ENCODE assay signal across 9 mouse cellular contexts in the genomic region with DNA sequence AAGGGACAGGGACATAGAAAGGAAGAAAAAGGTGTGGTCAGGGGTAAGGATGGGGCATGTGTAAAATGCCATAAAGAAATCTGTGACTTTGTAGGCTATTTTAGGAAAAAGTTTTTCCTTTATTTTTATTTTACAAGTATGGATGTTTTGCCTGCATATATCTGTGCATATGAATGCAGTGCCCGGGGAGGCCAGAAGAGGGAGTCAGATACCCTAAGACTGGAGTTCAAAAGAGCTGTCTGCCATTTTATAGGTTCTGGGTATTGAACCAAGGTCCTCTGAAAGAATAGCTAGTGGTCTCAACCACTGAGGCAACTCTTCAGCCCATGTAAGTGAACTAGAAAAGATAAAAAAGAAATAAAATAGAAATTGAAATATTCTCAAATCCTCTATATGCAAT. TPM values are rescaled to one million over a fixed set of nuclear protein-coding genes. Genes with fewer than 3 reads are reported as not detected.
DNase-seq lines count a peak whose midpoint lies in the region; ATAC-seq and TF ChIP-seq lines count a peak whose summit lies in the region.
"Had no signal": no experiment of that assay in that cellular context is flagged by ENCODE, and none has a peak within 500 bp of the region (broad histone marks: within the 10 kb centered on the region; RNA-seq: fewer than 3 reads in every experiment).

No protein-coding gene starts in this region.

- no peak overlapping the region for H3K4me3 ChIP-seq in layer of hippocampus, adult 2 months
- no peak overlapping the region for H3K4me3 ChIP-seq in limb, embryonic 10.5 days
- H3K4me3 ChIP-seq in midbrain, embryonic 14.5 days (replicated peaks; ENCODE audit: low read depth, low read length) = no peak overlapping the region
- H3K4me3 ChIP-seq: midbrain, embryonic 15.5 days had no signal

- 70% methylated on average over 1 of the region's 1 CpGs for WGBS in limb, embryonic 10.5 days
- 71% methylated on average over 1 of the region's 1 CpGs for whole genome bisulfite sequencing in midbrain, embryonic 14.5 days

- H3K27ac ChIP-seq in layer of hippocampus, adult 2 months = no peak overlapping the region
- H3K27ac ChIP-seq in limb, embryonic 10.5 days = no peak overlapping the region
- no peak overlapping the region for H3K27ac ChIP-seq in midbrain, embryonic 14.5 days (replicated peaks; ENCODE audit: low read depth, low read length)
- H3K27ac ChIP-seq: midbrain, embryonic 15.5 days had no signal

- peak; percentile 65 for TF ChIP-seq CTCF in layer of hippocampus, adult 2 months (conservative IDR thresholded peaks at IDR 0.05)

- H3K4me1 ChIP-seq in limb, embryonic 10.5 days = no peaks in the 10 kb centered on the region
- H3K4me1 ChIP-seq in midbrain, embryonic 14.5 days (ENCODE audit: control insufficient read depth, insufficient read depth, low read length) = no peaks in the 10 kb centered on the region
- H3K4me1 ChIP-seq: midbrain, embryonic 15.5 days had no signal

- H3K9ac ChIP-seq in midbrain, embryonic 14.5 days (replicated peaks; ENCODE audit: low read length) = no peak overlapping the region
- H3K9ac ChIP-seq: midbrain, embryonic 15.5 days had no signal

- DNase-seq in cerebellum, postnatal 10 days = peak; percentile 39 to 47
- DNase-seq in cerebellum, adult 11 months = no peak
- no peak for DNase-seq in layer of hippocampus, adult 2 months (ENCODE audit: low spot score in 2 of 2)
- no peak for DNase-seq in layer of hippocampus, postnatal 36 days
- peak; percentile 32 for DNase-seq in Muller cell, postnatal 12 days (ENCODE audit: inconsistent ontology term)
- DNase-seq in limb, embryonic 10.5 days (ENCODE audit: low spot score) = peak; percentile 31
- no peak for DNase-seq in spleen, postnatal 4 days (ENCODE audit: low spot score in 2 of 2)
- no peak for DNase-seq in midbrain, embryonic 14.5 days

- H3K36me3 ChIP-seq in limb, embryonic 10.5 days = no peaks in the 10 kb centered on the region
- H3K36me3 ChIP-seq in midbrain, embryonic 14.5 days (ENCODE audit: control insufficient read depth, insufficient read depth, low read length) = no peaks in the 10 kb centered on the region
- H3K36me3 ChIP-seq: midbrain, embryonic 15.5 days had no signal

- H3K27me3 ChIP-seq in limb, embryonic 10.5 days (ENCODE audit: low read depth, poor library complexity, severe bottlenecking) = no peaks in the 10 kb centered on the region
- H3K27me3 ChIP-seq in midbrain, embryonic 14.5 days (ENCODE audit: control insufficient read depth, insufficient read depth, low read length) = no peaks in the 10 kb centered on the region
- H3K27me3 ChIP-seq: midbrain, embryonic 15.5 days had no signal

- no peaks in the 10 kb centered on the region for H3K9me3 ChIP-seq in limb, embryonic 10.5 days (replicated peaks)
- no peaks in the 10 kb centered on the region for H3K9me3 ChIP-seq in midbrain, embryonic 14.5 days (ENCODE audit: control insufficient read depth, low read length)
- H3K9me3 ChIP-seq: midbrain, embryonic 15.5 days had no signal

- no peak for ATAC-seq in midbrain, embryonic 14.5 days (ENCODE audit: low FRiP score, low TSS enrichment)
- ATAC-seq: midbrain, embryonic 15.5 days had no signal

- no peak overlapping the region for H3K4me2 ChIP-seq in midbrain, embryonic 14.5 days (ENCODE audit: low read length)
- H3K4me2 ChIP-seq: midbrain, embryonic 15.5 days had no signal

RNA-seq across cellular contexts. Expression of gene Col4a4, which starts 14.9 kb away (rescaled TPM):
- under 1 TPM; 0.61 to 1.00 TPM for total RNA-seq in layer of hippocampus, adult 2 months (2021)
- under 1 TPM; 0.68 to 0.95 TPM for total RNA-seq in layer of hippocampus, postnatal 36 days (2021)
- polyA plus RNA-seq in limb, embryonic 10.5 days (2016; fragmentation: Nextera tagmentation; extraction: Ambion mirVana) = 0.05 TPM in 1 of 2 replicates, not detected in the other
- polyA plus RNA-seq in midbrain, embryonic 14.5 days (2014; fragmentation: Nextera tagmentation; extraction: Ambion mirVana) = 0.07 TPM in 2 replicates

RNA-seq across cellular contexts. Expression of gene Col4a3, which starts 15.0 kb away (rescaled TPM):
- under 1 TPM; 0.32 to 0.46 TPM for total RNA-seq in layer of hippocampus, adult 2 months (2021)
- 1 to 10 TPM in 1 of 2 experiments, under 1 TPM in 1; 0.42 to 1.5 TPM for total RNA-seq in layer of hippocampus, postnatal 36 days (2021)
- 0.03 and 0.04 TPM in 2 replicates for polyA plus RNA-seq in limb, embryonic 10.5 days (2016; fragmentation: Nextera tagmentation; extraction: Ambion mirVana)
- 0.08 and 0.14 TPM in 2 replicates for polyA plus RNA-seq in midbrain, embryonic 14.5 days (2014; fragmentation: Nextera tagmentation; extraction: Ambion mirVana)

Comparison
In these comparisons a context has a peak if more than half of its experiments do, and no peak if none do; other contexts are left out.
1. DNase-seq: peak in cerebellum, postnatal 10 days (2 of 2), Muller cell, postnatal 12 days (single experiment) and limb, embryonic 10.5 days (single experiment); none in cerebellum, adult 11 months (single experiment), layer of hippocampus, adult 2 months (0 of 2), layer of hippocampus, postnatal 36 days (0 of 2), spleen, postnatal 4 days (0 of 2) and midbrain, embryonic 14.5 days (single experiment).